Mouse (Mus musculus): ENCODE results near the gene Ube2q2.

- TF ChIP-seq CTCF (IDR thresholded peaks at IDR 0.05; ENCODE audit: low read depth) = no peak
- TF ChIP-seq EP300 (IDR thresholded peaks at IDR 0.05; ENCODE audit: low read depth) = no peak
Observed at GRCm38 (mm10) chr9:55137112-55137511, 11.5 kb upstream of the Ube2q2 start.

Measured in heart, postnatal 0 days (tissue).